Mouse (Mus musculus) heart, postnatal 25 days (tissue): ENCODE results near the gene Ces2a. TPM values are rescaled to one million over a fixed set of nuclear protein-coding genes. Genes with fewer than 3 reads are reported as not detected.

Experiments used
- DNase-seq: peaks from one replicate; pipeline ENCODE4 v3.0.0; 2022; ENCODE audit warnings: low spot score
- intact Hi-C: fragments of 180-260 bp; cut with DNase I; formaldehyde crosslinking; loops from one replicate; pipeline ENCODE4 v1.15.1; 2025
- total RNA-seq, 2 experiments: library from RNA; stranded (reverse); gene quantifications; 2 replicates each; pipeline ENCODE4 v1.2.3; 2021

Gene Ces2a
- not detected for total RNA-seq

DNA sequence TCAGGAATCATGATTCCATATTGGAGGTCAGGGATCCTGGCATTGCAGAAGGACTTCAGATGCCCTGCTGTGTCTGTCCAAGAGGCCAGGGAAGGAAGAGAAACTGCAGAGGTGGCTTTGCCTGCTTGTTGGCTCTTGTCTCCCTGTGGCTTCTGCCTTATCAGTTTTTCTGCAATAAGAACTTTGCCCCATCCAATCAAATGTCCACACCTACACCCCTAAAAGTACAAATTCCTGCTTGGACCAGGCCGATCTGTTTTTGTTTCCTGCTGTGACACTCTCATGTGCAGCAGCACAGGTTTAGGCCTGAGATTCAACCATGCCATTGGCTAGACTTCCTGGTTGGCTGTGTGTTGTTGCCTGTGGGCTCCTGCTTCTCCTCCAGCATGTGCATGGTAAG, at the start of gene Ces2a:
Gene Ces2a (plus strand): TSS at position 251 of the 400 bp plus-strand sequence.
- intact Hi-C loops = no loop called here
- no peak for DNase-seq

DNA sequence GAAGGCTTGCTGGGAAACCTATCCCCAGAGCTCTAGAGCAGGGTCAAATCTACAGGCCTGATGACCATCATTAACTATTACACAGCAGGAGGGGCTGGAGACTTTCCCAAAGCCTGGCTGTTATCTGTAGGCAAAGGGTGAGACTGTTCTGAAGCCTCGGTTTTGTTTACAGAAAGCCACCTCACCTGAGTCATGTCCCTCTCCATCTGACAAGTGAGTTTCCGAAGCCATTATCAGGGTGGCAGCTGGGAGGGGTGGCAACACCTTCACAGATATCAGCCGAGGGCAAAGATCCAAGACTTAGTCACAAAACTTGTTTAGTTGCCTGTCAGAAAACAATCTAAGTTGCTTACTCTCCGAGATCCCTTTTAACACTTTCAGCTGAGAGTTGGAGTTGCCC, 45.4 kb upstream of the Ces2a start:
- no peak for DNase-seq
- intact Hi-C loops = no loop called here

DNA sequence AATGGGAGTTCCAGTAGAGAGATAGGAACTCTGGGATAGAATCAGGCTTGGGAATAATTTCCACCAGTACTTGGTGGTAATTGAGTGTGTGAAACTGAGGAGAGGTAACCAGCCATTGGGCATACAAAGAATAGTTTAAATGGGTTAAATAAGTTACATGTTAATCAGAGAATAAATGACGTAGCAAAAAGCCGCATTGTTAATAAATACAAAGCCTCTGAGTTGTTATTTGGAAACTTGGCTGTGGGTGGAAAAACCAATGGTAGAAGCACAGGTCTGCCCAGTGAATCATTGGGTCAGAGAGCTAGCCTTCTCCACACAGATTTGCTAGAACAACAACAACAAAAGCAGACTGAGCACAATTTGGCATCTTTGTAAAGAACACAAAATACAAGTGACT, 35.2 kb upstream of the Ces2a start:
- intact Hi-C loops = no loop called here
- DNase-seq = no peak

DNA sequence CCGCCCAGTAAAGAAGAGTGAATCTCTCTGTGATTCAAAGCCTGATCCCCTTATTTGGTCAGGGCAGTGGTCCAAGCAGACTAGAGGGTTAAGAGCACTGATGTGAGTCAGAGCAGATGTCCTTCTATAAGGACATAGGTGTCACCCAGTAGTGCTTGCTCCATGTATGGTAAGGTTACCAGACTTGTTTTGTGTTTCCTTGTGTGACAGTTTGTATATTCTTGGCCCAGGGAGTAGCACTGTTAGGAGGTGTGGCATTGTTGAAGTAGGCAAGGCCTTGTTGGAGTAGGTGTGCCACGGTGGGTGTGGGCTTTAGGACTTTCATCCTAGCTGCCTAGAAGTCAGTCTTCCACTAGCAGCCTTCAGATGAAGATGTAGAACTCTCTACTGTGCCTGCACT, 31.9 kb upstream of the Ces2a start:
- DNase-seq = no peak
- intact Hi-C loops = no loop called here

DNA sequence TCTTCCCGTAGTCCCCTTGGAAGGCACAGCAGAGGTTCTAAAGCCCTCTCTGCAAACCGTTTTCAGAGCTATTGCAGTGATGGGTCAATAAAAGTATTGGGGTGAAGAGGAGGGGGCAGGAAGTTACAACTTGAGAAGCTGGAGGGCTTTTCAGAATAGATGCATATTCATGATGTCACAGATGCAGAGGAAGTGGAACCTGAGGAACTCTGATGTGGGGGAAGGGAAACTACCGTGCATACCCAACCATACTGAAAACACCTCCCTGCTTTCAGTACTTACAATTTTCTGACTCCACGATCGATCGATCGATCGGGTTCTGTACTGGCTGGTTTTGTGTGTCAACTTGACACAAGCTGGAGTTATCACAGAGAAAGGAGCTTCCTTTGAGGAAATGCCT, 12.6 kb upstream of the Ces2a start:
- no peak for DNase-seq
- intact Hi-C loops = no loop called here

DNA sequence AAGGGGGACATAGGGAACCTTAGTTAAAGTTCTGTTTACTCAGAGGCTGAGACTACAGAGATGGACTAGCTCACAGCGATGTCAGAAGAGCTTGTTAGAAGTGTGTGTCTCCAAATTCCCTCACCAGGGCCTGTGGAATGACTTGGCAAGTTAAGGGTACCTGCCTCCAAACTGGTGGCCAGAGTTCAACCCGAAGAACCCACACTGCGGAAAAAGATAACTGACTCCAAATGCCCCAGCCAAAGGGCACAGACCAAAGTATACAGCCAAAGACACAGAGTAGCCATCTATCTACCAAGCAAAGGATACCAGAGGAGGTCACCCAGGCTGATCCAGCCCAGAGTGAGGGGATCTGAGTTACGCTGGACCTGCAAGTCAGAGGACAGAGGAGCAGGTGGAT, 2.4 kb upstream of the Ces2a start:
- DNase-seq = no peak
- intact Hi-C loops = no loop called here

DNA sequence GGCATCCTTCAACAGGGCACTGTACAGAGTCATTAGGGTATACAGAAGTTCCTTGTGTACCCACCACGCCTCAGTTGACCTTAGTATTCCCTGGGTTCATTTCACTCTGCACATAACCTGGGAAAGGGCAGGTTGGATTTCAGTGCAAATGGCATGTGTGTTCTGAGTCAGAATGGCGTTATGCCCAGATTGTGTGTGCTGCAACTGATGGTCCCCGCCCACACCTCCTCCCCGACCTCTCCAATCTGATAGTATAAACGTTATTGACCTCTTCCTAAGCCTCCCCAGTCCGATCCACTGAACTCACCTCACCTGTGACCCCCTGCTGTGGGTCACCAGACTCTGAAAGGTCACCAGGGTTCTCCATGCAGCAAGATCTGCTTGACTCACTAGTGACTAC, 1.8 kb upstream of the Ces2a start:
- DNase-seq = no peak
- intact Hi-C loops = no loop called here

DNA sequence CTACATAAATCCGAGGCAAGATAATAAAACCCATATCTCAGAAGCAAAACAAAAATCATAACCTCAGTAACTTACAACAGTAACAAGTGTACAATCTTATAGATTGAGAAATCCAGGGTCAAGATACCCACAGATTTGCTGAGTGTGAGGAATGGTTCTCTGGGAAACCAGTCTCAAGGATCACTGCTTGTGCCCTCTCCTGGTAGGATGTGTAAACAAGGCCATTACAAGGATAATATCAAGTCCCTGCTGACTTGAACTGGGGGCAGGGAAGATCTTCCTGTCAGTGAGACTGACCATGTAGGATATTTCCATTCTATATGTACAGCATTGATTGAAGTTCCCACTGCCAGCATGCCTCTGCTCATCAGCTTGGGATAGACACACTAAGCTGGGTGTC, 8.2 kb downstream of the Ces2a start:
- intact Hi-C loops = no loop called here

DNA sequence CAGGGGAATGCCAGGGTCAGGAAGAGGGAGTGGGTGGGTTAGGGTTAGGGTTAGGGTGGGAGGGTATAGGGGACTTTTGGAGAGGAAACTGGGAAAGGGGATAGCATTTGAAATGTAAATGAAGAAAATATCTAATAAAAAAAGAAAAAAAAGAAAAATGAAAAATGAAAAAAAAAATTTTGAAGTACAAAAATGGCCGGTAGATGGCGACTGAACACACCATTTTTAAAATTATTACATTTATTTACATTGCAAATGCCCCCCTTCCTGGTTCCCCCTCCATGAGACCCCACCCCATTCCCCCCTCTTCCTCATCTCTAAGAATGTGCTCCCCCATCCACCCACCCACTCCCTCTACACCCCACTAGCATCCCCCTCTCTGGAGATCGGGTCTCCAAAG, 9.6 kb downstream of the Ces2a start:
- intact Hi-C loops = no loop called here
- DNase-seq = no peak

More for the DNA sequence above, 8.2 kb downstream of the Ces2a start:
- no peak for DNase-seq

DNA sequence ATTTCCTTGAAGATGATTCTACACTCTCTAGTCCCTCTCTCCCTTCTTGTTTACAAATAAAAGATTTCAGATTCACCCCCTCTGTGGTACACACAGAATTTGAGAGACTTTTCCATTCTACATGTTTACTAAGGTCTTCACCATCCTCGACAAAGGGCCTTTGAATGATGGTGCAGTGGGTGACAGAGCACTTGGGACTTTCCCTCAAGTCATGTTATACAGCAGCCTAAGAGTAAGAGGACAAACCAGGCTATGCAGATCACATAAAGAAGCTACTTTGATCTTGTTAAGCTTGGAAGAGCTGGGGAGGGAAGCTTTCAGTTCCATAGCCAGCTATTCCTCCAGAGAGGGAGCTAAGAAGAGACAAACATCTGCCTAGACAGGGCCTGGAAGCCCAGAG, 19.0 kb downstream of the Ces2a start:
- DNase-seq = no peak
- intact Hi-C loops = no loop called here

DNA sequence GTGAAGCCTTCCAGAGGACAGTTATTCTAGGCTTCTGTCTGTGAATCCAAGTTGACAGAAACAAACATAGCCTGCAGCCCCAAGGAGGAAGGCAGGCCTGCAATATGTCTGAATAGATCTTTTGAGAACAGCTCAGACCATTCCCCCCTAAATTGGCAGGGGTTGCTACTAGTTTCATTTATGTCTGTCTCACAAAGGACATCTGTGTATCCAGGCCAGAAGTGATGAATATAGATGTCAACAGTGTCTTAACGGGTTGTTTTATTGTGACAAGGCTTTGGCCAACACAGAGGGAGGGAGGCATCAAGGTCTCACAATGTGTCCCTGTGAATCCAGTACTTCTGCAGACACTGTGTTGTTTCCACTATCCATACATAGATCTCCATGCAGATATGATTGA, 23.8 kb downstream of the Ces2a start:
- no peak for DNase-seq
- intact Hi-C loops = no loop called here

DNA sequence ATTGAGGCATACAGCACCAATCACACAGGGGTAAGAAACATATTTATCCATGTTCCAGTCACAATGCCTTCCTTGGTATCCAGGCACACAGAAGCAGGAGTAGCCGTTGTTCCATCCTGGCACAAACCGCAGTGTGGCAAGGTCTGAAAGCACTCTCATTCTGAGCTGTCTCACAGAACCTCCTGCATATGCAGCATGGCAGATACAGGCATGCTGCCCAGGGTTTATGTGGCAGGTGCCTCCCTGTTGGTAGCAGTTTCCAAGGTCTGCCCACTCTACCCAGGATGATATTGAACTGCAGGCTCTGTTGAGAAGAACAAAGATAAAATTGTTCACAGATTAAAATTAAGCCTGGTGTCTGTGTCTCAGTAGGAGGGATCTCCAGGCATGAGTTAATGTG, 24.4 kb downstream of the Ces2a start:
- intact Hi-C loops = no loop called here
- DNase-seq = no peak

DNA sequence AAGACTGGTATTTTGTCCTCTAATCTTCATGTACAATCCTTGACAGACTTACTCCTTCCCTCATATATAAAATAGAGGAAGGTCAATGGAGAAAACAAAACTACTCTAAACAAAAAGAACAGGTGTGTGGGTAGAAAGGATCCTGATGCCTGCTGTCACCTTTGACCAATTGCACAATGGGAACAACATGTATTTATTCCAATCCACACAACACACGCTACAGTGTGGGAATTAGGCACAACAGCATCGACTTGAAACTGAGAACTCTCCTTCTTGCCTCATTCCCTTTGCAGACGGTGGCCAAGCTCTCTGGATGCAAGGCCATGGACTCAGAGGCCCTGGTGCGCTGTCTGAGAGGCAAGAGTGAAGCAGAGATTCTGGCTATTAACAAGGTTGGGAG, 27.3 kb downstream of the Ces2a start:
- no peak for DNase-seq
- intact Hi-C loops = no loop called here

DNA sequence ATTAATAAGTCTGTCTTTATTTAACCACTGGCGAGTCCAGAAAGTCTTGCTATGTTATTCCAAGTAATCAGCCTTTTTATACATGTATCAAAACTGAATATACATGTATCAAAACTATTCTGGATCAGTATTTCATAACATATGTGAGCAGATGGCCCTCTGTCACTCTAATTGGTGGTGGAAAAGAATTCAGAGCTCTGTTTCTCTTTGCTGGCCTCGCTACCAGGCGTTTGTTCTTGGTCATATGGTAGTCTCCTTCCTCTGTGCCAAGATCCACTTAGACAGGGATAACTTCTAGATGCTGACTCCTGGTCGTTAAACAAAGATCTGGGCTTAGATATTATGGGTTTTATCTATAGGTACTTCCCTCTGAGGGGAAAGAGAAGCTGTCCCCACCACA, 32.7 kb downstream of the Ces2a start:
- no peak for DNase-seq
- intact Hi-C loops = no loop called here

DNA sequence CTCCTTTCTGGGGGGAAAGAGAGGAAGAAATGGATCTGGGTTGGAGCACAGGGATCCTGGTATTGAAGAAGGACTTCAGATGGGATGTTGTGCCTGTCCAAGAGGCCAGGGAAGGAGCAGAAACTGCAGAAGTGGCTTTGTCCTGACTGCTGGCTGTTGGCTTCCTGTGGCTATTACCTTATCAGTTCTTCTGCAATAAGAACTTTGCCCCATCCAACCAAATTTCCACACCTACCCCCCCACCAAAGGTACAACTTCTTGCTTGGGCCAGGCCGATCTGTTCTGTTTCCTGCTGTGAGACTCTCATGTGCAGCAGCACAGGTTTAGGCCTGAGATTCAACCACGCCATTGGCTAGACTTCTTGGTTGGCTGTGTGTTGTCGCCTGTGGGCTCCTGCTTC, 36.6 kb downstream of the Ces2a start:
- no peak for DNase-seq
- intact Hi-C loops = no loop called here

DNA sequence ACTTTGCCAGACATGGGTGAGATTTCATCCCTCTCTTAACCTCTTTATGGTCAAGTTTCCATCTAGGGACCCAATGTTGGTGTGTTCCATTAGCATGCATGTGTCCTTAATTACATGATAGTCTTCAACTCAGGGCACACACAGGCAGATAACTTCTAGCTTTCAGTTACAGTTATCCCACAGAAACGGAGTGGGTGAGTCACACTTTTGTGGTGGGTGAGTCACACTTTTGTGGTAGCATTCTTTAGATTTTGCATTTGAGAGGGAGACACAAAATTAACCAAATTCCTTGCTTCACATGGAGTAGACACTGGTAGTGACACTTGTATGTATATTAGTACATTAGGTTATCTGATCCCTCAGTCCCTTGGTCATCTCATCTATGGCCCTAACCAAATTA, 53.2 kb downstream of the Ces2a start:
- DNase-seq = no peak
- intact Hi-C loops = no loop called here

DNA sequence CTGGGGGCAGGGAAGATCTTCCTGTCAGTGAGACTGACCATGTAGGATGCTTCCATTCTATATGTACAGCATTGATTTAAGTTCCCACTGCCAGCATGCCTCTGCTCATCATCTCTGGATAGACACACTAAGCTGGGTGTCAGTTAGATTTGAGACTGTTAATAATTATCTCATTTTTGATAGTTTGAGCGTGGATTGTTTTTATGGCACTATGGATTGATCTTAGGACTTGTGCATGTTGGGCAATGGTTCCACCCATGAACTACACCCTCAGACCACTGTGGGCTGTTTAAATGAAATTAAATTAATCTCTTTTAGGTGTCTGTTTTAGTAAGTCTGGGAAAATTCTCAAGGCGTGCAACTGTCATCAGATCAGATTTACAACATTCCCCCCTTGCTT, 55.1 kb downstream of the Ces2a start:
- DNase-seq = no peak
- intact Hi-C loops = no loop called here

DNA sequence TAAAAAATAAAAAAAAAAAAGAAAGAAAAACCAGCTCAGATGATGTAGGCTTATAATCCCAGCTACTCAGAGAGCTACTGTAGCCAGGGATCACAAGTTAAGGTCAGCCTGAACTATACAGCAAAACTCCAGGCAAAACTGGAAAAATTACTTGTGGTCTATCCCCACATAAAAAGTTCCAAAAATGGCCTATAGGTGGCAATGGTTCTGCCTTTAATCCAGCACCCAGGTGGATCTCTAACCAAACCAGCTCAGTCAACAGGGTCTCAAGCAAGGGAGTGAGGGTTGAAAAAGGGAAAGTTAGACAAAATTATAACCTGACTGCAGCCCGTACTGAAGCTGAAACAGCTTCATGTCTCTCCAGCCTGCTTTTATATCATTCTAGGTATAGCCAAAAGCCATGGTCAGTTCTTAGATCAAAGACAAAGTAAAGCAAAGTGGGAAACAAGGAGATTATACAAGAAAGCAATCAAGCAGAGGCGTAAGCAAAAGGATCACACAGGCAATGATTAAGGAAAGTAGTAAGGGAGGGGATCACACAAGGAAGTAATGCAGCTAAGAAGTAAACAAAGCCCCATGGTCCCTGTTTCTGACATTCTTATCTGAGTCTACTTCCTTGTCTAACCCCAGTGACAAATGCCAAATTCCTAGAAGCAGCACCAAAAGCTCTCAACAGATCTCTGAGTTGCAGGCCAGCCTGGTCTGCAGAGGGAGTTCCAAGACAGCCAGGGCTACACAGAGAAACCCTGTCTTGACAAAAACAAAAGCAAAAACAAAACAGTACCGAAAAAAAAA, 56.3 kb downstream of the Ces2a start:
- intact Hi-C loops = no loop called here
- no peak for DNase-seq
